Mouse (Mus musculus) T-helper 17 cell (primary cell): ENCODE measurements around the gene Ttc21a.

Source experiments
- in situ Hi-C, 2 experiments: fragments of 300-600 bp; cut with MboI, MseI; formaldehyde crosslinking; loops; 1 replicate in 1 of 2; 2 replicates in 1 of 2; pipeline ENCODE4 v1.15.1; 2025; ENCODE audit warnings: high pct_unique_total_duplicates in 2 of 2

Ttc21a gene

DNA sequence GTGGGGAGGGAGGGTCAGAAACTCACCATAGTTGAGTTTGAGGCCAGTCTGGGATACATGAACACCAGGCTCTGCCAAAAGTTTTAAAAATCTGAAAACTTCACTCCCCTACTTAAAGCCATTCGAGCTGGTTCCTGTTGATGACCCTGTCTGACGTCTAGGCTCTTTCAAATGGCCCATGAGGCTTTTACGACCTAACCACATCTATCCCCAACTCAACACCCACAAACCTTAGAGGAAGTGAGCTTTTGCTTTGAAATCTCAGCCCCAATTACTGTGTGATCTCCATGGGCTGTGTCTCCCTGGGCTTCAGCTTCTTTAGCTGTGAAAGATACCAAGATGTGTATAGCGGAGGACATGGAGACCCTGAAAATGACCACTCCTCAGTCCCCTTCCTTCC is 1.1 kb downstream of the Ttc21a start:
- in situ Hi-C loops = loop anchor here in 1 of 2 experiments (5.0 to 25.0 kb wide), 2 partner anchors 41 to 1901 kb away; partner anchors contain the start of gene Azi2

DNA sequence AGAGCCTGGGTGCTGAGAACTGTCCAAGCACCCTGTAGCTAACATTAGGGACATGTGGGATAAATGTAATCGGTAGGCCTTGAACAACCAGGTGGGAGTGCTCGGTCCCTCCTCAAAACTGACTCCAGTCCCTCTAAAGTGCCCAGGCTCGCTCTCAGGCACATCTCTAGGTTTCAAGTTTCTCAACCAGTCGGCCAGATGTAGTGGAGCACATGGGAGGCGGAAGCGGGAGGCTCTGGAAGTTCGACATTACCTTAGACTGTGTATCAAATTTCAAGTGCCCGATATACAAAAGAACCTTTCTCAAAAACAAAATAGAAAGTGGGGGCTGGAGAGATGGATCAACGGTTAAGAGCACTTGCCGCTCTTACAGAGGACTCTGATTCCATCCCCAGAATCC is 2.2 kb downstream of the Ttc21a start:
- in situ Hi-C loops = loop anchor here in 1 of 2 experiments (5.0 to 25.0 kb wide), 2 partner anchors 42 to 1902 kb away; partner anchors contain the start of gene Azi2

DNA sequence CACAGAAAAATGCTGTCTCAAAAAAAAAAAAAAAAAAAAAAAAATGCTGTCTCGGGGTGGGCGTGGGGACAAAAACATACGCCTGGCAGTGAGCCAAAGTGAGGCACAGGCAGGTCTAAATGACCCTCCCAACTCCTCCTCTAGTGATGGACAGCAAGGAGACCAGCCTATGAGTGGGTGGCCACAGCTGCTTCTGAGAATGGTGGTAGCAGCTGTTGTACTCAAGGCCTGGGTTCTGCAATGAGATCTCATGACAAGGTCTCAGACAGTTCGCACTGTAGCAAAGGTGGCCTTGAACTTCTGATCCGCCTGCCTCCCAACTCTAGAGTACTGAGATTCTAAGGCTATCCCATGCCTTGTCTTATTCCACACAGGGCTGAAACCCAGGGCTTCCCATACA is 4.0 kb downstream of the Ttc21a start:
- in situ Hi-C loops = loop anchor here in 1 of 2 experiments (25.0 kb wide), 1 partner anchor 1904 kb away; the partner anchor contains the start of gene Azi2

DNA sequence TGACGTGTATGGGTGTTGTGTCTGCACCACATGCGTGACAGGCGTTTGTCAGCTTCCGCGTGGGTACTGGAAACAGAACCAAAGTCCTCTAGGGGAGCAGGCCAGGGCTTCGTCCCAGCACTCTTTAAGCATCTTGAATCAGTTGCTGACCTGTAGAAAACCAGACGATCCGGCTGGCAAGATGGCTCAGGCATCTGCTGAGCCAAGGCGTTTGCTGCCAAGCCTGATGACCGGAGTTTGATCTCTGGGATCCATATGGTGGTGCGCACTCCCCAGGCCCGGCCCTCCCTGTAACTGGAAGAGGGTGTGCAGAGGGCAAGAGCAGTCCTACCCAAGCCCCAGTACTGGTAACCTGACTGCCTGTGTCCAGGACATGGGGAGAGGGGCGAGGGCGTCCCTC is 4.5 kb downstream of the Ttc21a start:
- in situ Hi-C loops = loop anchor here in 1 of 2 experiments (25.0 kb wide), 1 partner anchor 1905 kb away; the partner anchor contains the start of gene Azi2

DNA sequence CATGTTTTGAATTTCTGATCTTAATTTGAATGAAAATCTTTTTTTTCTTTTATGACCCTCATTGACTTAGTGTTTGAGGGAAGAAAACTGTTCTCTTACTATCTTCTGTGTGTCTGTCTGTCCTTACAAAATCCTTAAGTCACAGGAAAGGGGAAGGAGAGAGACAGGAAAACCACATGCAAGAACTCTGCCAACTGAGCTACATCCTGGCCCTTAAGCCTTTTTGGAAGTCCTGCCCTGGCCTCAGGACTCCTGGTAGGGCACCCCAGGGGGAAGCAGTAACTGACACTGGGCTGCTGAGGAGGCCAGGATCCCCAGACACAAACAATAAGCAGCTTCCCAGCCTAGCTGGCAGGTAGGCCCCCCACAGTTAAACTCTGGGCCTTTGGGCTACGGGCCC is 5.9 kb downstream of the Ttc21a start:
- in situ Hi-C loops = loop anchor here in 1 of 2 experiments (25.0 kb wide), 1 partner anchor 1906 kb away; the partner anchor contains the start of gene Azi2

DNA sequence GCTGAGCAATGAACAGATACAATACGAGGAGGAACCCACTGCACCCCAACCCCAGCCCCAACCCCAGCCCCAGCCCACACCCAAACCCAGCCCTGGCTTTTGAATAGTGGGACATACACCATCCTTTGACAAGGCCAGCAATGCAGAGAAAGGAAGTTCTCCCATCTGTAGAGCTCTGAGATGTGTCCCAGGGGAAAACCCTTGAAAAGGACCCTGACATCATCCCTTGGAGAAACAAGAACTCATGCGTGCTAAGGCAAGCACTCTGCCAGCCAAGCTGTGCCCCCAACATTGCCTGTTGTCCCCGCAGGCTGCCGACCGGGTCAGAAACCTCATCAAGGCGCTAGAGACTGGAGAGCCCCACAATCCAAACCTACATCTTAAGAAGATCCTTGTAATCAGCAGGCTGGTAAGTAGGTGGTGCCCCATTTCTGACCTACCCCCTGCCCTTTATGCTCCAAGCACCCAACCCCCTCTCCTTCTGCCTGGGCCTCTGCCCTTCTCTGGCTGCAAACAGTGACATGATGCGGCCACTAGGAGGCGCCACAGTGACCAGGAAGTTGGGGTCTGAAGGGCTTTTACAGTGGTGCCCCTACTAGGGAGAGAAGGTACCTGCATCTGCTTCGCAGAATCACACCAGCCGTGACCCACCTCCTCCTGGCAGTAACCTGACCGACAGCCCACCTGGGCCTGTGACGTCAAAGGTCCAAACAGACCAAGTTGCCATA is 7.9 kb downstream of the Ttc21a start:
- in situ Hi-C loops = loop anchor here in 1 of 2 experiments (25.0 kb wide), 1 partner anchor 1908 kb away; the partner anchor contains the start of gene Azi2

DNA sequence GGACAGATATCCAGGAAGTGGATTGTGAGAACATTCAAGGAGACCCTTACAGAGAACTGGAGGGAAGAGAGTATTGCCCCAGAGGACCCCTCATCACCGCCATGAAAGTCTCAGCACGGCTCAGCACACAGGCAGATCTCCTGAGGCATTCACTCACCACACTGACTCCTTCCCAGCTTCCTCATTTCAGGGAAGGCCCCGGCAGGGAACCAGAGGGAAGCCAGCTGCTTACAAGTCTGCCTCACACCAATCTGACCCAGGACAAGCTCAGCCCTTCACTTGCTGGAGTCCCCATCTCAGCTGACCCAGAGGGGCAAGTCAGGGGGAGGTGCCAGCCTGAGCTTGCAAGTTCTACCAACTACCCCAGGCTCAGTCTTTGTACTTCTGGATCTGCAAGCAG is 11.4 kb downstream of the Ttc21a start:
- in situ Hi-C loops = loop anchor here in 1 of 2 experiments (25.0 kb wide), 1 partner anchor 1912 kb away; the partner anchor contains the start of gene Azi2

DNA sequence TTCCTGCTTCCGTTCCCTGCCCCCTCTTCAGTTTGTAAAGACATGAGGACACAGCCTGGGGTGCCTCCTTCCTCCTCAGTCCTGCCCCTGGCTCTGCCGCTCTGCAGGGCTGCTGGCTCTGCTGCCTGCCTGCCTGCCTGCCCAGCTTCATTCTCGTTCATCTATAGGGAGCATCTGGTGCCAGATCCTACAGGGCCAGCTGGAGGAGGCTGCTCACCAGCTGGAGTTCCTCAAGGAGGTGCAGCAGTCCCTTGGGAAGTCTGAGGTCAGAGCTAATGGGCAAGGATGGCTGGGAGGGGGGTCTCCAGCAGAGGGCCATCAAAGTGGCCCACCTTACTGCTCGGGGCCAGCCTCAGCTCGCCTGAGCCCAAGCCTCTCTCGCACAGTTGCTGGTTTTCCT is 13.0 kb downstream of the Ttc21a start:
- in situ Hi-C loops = no loop called here

DNA sequence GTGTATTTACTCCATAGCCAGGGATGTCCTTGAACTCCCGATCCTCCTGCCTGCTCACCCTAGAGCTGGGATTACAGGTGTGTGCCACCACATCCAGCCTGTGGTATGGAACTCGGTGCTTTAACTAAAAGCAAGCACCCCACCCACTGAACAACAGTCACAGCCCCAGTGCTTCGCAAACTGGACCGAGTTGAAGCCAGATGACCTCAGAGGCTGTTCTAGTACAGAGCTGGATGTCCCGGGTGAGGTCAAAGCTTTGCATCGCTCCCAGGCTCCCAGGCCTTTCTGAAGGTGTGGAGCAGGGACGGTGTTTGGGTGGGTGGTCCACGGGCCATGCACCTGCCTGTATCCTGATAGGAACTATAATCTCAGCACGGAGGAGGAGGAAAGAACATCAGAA is 14.0 kb downstream of the Ttc21a start:
- in situ Hi-C loops = no loop called here

DNA sequence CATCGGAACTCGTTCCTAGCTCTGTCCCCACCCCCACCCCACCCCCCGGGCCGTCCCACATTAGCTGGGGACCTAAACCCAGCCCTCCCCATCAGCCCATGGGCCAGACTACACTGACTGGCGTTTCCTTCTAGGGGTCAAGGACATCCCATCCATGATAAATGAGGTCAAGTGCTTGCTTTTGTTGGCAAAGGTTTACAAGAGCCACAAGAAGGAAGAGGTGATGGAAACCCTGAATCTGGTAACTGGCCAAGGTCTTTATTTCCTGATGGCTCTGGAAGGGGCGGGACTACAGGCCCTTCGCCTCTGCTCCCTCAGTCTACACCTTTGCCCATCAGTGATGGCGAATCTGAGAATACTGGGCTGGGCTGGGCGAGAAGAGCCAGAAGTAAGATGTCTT is 21.4 kb downstream of the Ttc21a start:
- in situ Hi-C loops = no loop called here

DNA sequence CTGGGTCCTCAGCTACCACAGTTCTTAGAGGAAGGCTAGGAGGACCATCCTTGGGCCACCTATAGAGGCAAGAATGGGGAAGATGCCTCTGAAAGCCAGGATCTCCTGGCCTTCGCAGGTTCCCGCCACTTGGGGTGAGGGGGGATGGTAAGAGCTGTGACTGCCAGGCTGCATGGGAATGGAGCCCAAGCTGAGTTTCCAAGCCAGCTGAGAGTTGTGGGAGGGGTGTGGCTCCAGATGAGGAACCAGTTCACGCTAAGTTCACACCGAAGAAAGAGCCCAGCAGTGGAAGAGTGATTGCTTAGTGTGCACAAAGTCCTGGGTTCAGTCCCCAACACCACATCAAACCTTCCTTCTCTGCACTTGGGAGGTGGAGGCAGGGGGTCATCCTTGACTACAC is 24.8 kb downstream of the Ttc21a start:
- in situ Hi-C loops = no loop called here

DNA sequence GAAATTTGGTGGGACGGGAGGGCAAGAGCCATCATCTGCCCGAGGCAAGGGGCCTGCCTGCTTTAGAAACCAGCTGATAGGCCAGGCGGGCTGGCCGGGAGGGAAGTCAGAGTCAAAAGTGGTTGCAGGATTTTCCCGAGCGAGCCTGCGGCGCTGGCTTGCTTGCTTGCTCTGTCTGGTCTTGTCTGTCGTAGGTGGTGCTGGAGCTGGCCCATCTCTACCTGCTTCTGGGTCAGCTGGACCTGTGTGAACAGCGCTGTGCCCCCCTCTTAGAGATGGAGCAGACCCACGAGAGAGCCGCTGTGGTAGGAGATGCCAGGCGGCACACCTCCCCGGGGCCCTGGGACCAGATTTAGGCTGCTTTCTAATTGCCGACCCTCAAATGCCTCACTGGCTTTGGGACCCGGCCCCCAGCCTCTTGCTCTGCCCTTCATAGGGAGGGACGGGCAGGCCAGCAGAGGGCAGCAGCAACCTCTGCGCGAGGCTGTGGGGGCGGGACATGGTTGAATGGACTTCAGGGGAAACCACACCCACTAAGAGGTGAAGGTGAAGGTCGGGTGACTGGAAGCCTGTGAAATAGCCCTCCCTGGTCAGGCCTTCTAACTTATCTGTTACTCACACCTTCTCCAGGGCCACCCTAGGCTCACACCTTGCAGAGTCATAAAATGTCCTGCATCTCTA is 25.7 kb downstream of the Ttc21a start:
- in situ Hi-C loops = no loop called here

DNA sequence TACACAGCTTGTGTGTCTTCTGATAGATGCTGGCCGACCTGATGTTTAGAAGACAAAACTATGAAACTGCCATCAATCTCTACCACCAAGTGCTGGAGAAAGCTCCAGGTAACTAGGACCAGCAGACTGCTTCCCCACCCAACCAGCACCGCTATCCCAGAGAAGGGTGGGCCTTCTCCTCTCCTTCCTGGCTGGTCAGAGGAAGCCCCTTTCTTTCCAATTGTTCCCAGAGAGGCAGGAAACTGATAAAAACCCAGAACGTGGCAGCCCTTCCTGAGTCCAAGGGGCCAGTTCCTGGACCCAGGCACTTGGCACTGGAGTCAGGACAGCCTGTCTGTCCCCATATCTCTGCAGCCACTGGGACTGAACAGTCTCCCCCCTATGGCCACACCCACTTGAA is 26.8 kb downstream of the Ttc21a start:
- in situ Hi-C loops = no loop called here

DNA sequence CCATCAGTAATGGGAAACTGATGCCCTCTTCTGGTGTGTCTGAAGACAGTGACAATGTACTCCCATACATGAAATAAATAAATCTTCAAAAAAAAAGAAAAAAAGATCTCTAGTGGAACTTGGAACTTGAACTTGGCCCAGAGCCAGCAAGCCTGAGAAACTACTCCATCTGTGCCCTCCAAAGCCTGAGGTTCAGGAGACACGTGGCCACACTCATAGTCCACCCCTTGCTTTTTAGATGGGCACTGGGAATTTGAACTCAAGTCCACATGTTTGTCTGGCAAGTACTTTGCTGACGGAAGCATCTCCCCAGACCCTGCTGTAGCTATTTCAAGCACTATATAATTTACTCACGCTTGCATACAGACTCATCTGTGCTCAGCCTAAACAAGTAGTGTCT is 27.8 kb downstream of the Ttc21a start:
- in situ Hi-C loops = no loop called here

DNA sequence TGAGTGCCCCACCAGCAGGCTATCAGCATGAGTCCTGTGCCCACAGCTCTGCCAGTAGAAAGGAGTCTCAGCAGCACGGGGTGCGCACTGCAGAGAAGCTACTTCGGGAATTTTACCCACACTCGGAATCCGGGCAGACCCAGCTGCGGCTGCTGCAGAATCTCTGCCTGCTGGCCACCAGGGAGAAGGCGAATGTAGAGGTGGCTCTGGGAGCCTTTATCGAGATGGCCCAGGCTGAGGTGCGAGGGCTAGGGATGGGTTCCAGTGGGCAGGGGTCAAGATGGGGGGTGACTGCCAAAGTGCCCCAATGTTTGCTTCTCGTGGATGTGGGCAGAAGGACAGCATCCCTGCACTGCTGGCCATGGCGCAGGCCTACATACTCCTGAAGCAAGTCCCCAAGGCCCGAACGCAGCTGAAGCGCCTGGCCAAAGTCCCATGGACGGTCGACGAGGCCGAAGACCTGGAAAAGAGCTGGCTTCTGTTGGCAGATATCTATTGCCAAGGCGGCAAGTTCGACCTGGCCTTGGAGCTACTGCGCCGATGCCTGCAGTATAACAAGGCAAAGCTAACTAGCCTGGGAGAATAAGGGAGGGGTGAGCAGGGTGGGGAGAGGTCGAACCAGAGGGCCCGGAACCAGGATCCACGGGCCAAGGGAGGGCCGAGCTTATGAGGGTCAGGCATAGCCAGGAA is 29.0 kb downstream of the Ttc21a start:
- in situ Hi-C loops = no loop called here

DNA sequence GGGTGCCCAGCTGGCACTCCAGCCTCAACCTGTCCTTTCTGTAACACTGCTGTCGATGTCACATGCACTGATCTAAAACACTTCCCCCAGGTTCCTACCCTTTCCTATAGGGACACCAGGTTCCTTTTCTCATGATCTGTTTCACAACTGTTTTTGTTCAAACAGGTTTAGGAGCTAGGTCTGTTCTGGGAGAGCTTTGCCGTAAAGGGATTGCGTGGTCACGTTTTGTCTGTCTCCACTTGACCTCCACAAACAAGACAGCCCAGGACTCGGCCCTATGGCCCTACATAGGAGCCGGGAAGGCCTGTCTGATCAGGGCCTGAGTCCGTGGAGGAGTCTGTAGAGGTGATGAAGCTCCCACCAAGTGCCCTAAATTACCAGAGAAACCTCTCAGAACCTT is 32.4 kb downstream of the Ttc21a start:
- in situ Hi-C loops = loop anchor here in 1 of 2 experiments (10.0 kb wide), 1 partner anchor 625 kb away; the partner anchor contains the start of gene Myd88

DNA sequence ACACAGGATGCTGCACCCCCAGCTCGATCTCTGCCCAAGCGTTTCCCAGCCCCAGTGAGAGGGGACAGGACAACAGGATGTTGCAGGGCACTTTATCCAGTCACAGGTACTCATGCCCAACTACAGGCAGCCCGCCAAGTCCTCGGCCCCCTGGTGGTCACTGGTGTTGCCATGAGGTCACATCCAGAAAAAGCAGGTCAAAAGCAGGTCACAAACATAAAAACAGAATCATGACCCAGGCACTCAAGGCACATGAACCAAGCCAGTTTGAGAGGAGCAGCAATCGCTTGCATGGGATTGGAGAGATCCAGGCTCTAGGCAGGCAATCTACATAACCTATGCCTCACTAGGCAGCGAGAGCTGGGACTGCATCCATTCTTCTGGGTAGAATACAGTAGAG is 32.8 kb downstream of the Ttc21a start:
- in situ Hi-C loops = loop anchor here in 1 of 2 experiments (10.0 kb wide), 1 partner anchor 625 kb away; the partner anchor contains the start of gene Myd88

DNA sequence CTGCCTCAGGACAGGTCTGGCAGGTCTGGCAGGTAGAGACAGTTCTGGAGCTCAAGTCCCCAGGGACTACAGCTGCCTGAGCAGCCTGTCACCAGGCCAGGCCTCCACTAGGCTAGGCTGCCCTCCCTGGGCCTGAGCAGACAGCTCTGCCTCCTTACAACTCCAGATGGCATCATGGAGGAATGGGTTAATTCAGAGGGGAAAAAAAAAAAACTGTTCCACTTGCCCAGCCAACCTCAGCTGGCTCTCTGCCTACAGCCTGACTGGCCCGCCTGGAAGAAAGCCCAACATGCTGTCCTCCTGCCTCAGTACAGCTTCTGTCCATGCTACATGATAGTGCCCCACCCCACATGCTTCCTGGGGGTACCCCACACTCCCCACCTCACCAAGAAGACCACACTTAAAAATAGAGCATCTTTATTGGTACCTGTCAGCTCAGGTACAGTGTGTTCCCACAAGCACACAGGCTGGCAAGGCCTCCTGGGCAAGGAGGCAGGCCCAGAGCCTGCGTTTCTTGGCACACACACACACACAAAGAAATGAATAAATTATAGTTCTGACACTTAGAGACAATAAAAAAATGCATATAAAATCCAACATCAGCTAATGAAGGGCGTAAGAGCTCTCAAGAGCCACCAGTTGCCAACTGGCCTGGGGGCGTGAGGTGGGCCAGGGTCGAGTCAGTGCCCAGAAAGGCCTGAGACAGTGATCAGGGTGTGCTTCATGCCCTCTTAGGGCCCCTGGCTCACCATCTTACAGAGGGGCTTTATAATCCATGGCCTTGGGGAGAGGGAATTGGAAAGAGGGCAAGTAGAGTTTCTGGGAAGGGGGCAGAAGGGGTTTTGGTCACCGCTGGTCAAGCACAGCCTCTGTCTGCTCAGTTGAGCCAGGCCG is 33.6 kb downstream of the Ttc21a start:
- in situ Hi-C loops = loop anchor here in 1 of 2 experiments (10.0 kb wide), 1 partner anchor 626 kb away; the partner anchor contains the start of gene Myd88

DNA sequence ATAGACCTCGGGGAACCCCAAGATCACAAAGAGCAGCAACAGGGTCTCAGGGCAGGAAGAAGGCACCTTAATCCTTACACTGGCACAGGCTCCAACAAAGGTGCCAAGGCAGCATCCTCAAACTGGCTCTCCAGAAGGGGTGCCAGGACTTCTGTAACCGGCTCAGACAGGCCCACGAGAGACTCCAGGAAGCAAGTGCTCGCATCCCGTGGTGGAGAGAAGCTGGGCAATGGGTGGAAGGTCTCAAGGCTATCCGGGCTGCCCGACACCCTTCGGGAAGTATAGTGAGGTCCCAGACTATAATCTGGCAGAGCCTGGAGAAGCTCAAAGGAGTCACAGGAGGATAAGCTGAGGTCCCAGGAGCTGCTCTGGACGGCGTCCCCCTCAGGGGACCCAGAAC is 34.8 kb downstream of the Ttc21a start:
- in situ Hi-C loops = loop anchor here in 1 of 2 experiments (10.0 kb wide), 1 partner anchor 627 kb away; the partner anchor contains the start of gene Myd88

DNA sequence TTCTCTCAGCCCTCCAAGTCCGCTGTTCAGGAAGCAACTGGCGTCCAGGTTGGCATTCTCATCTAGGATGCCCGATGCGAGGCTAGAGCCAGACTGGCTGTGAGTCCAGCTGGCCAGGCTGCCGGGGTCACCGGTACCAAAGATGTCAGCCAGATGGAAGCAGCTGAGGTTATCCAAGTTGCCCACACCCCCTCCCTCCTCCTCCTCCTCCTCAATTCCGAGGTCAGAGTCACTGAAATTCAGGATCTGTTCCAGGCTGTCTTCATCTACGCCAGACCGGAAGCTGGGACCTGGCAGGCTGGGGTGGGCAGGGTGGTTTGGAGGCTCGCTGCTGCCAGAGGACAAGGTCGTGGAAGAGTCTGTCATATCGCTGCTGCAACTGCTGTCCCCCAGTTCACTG is 35.2 kb downstream of the Ttc21a start:
- in situ Hi-C loops = loop anchor here in 1 of 2 experiments (10.0 kb wide), 1 partner anchor 628 kb away; the partner anchor contains the start of gene Myd88
